Mouse (Mus musculus) intestine, embryonic 14.5 days (tissue): ENCODE results near the gene Ift80. TPM values are rescaled to one million over a fixed set of nuclear protein-coding genes. Genes with fewer than 3 reads are reported as not detected.

ENCODE experiments used
- ATAC-seq: fragments of 200-750 bp; cut with Nextera tagmentation; replicated peaks from 2 replicates; pipeline ENCODE4 v1.8.0; 2017; ENCODE audit warnings: low read depth, moderate number of reproducible peaks, moderate TSS enrichment, moderate library complexity; ENCODE audit not compliant: low FRiP score, low TSS enrichment
- DNase-seq: peaks from one replicate; pipeline ENCODE4 v3.0.0-alpha.2; 2018; ENCODE audit warnings: low spot score
- H3K27ac ChIP-seq: fragments of 300-500 bp; sonication (generic); 2 replicates; pipeline ENCODE4 v1.5.1; 2014; ENCODE audit warnings: low read depth, mild to moderate bottlenecking, control low read depth
- H3K27me3 ChIP-seq: fragments of 300-500 bp; sonication (generic); replicated peaks from 2 replicates; pipeline ENCODE4 v1.6.1; 2014; ENCODE audit warnings: low read length, control low read depth; ENCODE audit not compliant: control insufficient read depth, insufficient read depth
- H3K36me3 ChIP-seq: fragments of 300-500 bp; sonication (generic); 2 replicates; pipeline ENCODE4 v1.6.1; 2014; ENCODE audit warnings: low read length, control low read depth; ENCODE audit not compliant: control insufficient read depth, insufficient read depth
- H3K4me1 ChIP-seq: fragments of 300-500 bp; sonication (generic); replicated peaks from 2 replicates; pipeline ENCODE4 v1.6.1; 2014; ENCODE audit warnings: low read length, control low read depth, mixed read lengths; ENCODE audit not compliant: control insufficient read depth, insufficient read depth
- H3K4me2 ChIP-seq: fragments of 300-500 bp; sonication (generic); 2 replicates; pipeline ENCODE4 v1.6.1; 2014; ENCODE audit warnings: low read length
- H3K4me3 ChIP-seq: fragments of 300-500 bp; sonication (generic); 2 replicates; pipeline ENCODE4 v1.5.1; 2014; ENCODE audit warnings: low read depth, low read length, control low read depth, mixed read lengths
- H3K9ac ChIP-seq: fragments of 300-500 bp; sonication (generic); 2 replicates; pipeline ENCODE4 v1.6.1; 2014; ENCODE audit warnings: mild to moderate bottlenecking, low read length
- H3K9me3 ChIP-seq: fragments of 300-500 bp; sonication (generic); 2 replicates; pipeline ENCODE4 v1.6.1; 2016; ENCODE audit warnings: low read length, control low read depth; ENCODE audit not compliant: control insufficient read depth
- WGBS: fragments of 180-500 bp; shearing (Covaris S2); extraction: QIAGEN DNeasy Blood & Tissue Kit; methylation state at CpG from one replicate; pipeline ENCODE4 v1.1.7; 2014; 5-methylcytosine and 5-hydroxymethylcytosine counted together
- polyA plus RNA-seq: library from polyadenylated mRNA; unstranded; fragments of >200 nt; fragmentation: Nextera tagmentation; extraction: Ambion mirVana; gene quantifications from 2 replicates; pipeline ENCODE4 v1.2.1, GENCODE M21; 2014

The Ift80 gene
- polyA plus RNA-seq, 1 experiment from 2014 or later = 12.5 TPM

GRCm38 (mm10) chr3:69006246-69006760, 1.9 kb upstream of the Ift80 start:
- no peak for DNase-seq
- peak overlapping the region; percentile 89 for H3K4me2 ChIP-seq
- 7% methylated on average over 21 of the region's 21 CpGs for WGBS
- peaks cover 6% of the 10 kb centered on the region for H3K36me3 ChIP-seq
- ATAC-seq = no peak
- no peaks in the 10 kb centered on the region for H3K9me3 ChIP-seq
- peaks cover 18% of the 10 kb centered on the region for H3K4me1 ChIP-seq
- peak overlapping the region; percentile 94 for H3K9ac ChIP-seq
- H3K4me3 ChIP-seq = peak overlapping the region; percentile 98
- no peaks in the 10 kb centered on the region for H3K27me3 ChIP-seq
- H3K27ac ChIP-seq = peak overlapping the region; percentile 87; the same call in 1 of the 2 replicates

GRCm38 (mm10) chr3:69005338-69006245, 1.2 kb upstream of the Ift80 start:
- peak; percentile 86 for DNase-seq
- H3K36me3 ChIP-seq = peaks cover 6% of the 10 kb centered on the region
- H3K4me2 ChIP-seq = peak overlapping the region; percentile 89
- under 1% methylated on average over 72 of the region's 72 CpGs for WGBS
- no peaks in the 10 kb centered on the region for H3K9me3 ChIP-seq
- H3K4me1 ChIP-seq = peaks cover 18% of the 10 kb centered on the region
- peak; percentile 68 for ATAC-seq
- peak overlapping the region; percentile 87 for H3K27ac ChIP-seq
- peak overlapping the region; percentile 94 for H3K9ac ChIP-seq
- no peaks in the 10 kb centered on the region for H3K27me3 ChIP-seq
- H3K4me3 ChIP-seq = peak overlapping the region; percentile 98

GRCm38 (mm10) chr3:69004055-69004436, 324 bp downstream of the Ift80 start:
- ATAC-seq (peak; percentile 16; the same call in 1 of the 2 replicates), DNase-seq (no peak)
- Histone ChIP-seq H3K4me3 (peak overlapping the region; percentile 98), H3K4me1 (peaks cover 18% of the 10 kb centered on the region), H3K27me3 (no peaks in the 10 kb centered on the region), H3K4me2 (peak overlapping the region; percentile 76), H3K9me3 (no peaks in the 10 kb centered on the region), H3K36me3 (no peaks in the 10 kb centered on the region), H3K27ac (peak overlapping the region; percentile 87), H3K9ac (peak overlapping the region; percentile 94)
- WGBS = 3% methylated on average over 7 of the region's 7 CpGs

- Histone ChIP-seq H3K9me3 (no peaks in the 10 kb centered on the region), H3K27me3 (no peaks in the 10 kb centered on the region), H3K4me1 (peaks cover 18% of the 10 kb centered on the region), H3K27ac (no peak overlapping the region), H3K36me3 (no peaks in the 10 kb centered on the region), H3K9ac (no peak overlapping the region), H3K4me2 (no peak overlapping the region), H3K4me3 (no peak overlapping the region)
- ATAC-seq (no peak), DNase-seq (no peak)
- WGBS = 86% methylated on average over 4 of the region's 4 CpGs
Measured at GRCm38 (mm10) chr3:69002781-69003180, 1.6 kb downstream of the Ift80 start.

GRCm38 (mm10) chr3:68986550-68986949, 17.8 kb downstream of the Ift80 start:
- H3K27me3 ChIP-seq = no peaks in the 10 kb centered on the region
- ATAC-seq = no peak
- H3K27ac ChIP-seq = no peak overlapping the region
- H3K4me3 ChIP-seq = no peak overlapping the region
- no peak overlapping the region for H3K4me2 ChIP-seq
- WGBS = 87% methylated on average over 2 of the region's 2 CpGs
- no peak for DNase-seq
- H3K4me1 ChIP-seq = no peaks in the 10 kb centered on the region
- no peaks in the 10 kb centered on the region for H3K9me3 ChIP-seq
- no peak overlapping the region for H3K9ac ChIP-seq
- peaks cover 13% of the 10 kb centered on the region; the same call in 1 of the 2 replicates for H3K36me3 ChIP-seq

GRCm38 (mm10) chr3:68980898-68981297, 23.5 kb downstream of the Ift80 start:
- no peaks in the 10 kb centered on the region; the same call in 1 of the 2 replicates for H3K36me3 ChIP-seq
- no peak for ATAC-seq
- DNase-seq = no peak
- H3K4me2 ChIP-seq = no peak overlapping the region
- H3K9ac ChIP-seq = no peak overlapping the region
- H3K27me3 ChIP-seq = no peaks in the 10 kb centered on the region
- H3K4me3 ChIP-seq = no peak overlapping the region
- WGBS = 72% methylated on average over 9 of the region's 9 CpGs
- no peak overlapping the region for H3K27ac ChIP-seq
- H3K4me1 ChIP-seq = no peaks in the 10 kb centered on the region
- H3K9me3 ChIP-seq = no peaks in the 10 kb centered on the region

- Histone ChIP-seq H3K4me3 (no peak overlapping the region), H3K4me1 (no peaks in the 10 kb centered on the region), H3K9ac (no peak overlapping the region), H3K9me3 (no peaks in the 10 kb centered on the region), H3K36me3 (no peaks in the 10 kb centered on the region; the same call in 1 of the 2 replicates), H3K27me3 (no peaks in the 10 kb centered on the region), H3K4me2 (no peak overlapping the region), H3K27ac (no peak overlapping the region)
- 91% methylated on average over 10 of the region's 10 CpGs for WGBS
- ATAC-seq (no peak), DNase-seq (no peak)
Measured at GRCm38 (mm10) chr3:68979187-68979586, 25.2 kb downstream of the Ift80 start.

GRCm38 (mm10) chr3:68977696-68978095, 26.7 kb downstream of the Ift80 start:
- WGBS = 90% methylated on average over 4 of the region's 4 CpGs
- no peaks in the 10 kb centered on the region for H3K4me1 ChIP-seq
- no peak for ATAC-seq
- H3K9me3 ChIP-seq = no peaks in the 10 kb centered on the region
- H3K4me3 ChIP-seq = no peak overlapping the region
- H3K36me3 ChIP-seq = no peaks in the 10 kb centered on the region; the same call in 1 of the 2 replicates
- no peak overlapping the region for H3K4me2 ChIP-seq
- H3K9ac ChIP-seq = no peak overlapping the region
- DNase-seq = no peak
- no peak overlapping the region for H3K27ac ChIP-seq
- no peaks in the 10 kb centered on the region for H3K27me3 ChIP-seq
